Comparison of ENCODE assay signal across 21 mouse cellular contexts in genomic region chr3:99822735-99823134, GRCm38 (mm10).
DNase-seq lines count a peak whose midpoint lies in the region; ATAC-seq and TF ChIP-seq lines count a peak whose summit lies in the region.
"Had no signal": no experiment of that assay in that cellular context is flagged by ENCODE, and none has a peak within 500 bp of the region (broad histone marks: within the 10 kb centered on the region; RNA-seq: fewer than 3 reads in every experiment).

No protein-coding gene starts in this region.

- H3K9ac ChIP-seq in limb, embryonic 14.5 days (ENCODE audit: low read depth, low read length, severe bottlenecking), result no peak overlapping the region
- H3K9ac ChIP-seq: forebrain, embryonic 15.5 days; liver, postnatal 0 days had no signal

- 92% methylated on average over 5 of the region's 5 CpGs for WGBS in heart, embryonic 10.5 days
- 32% methylated on average over 5 of the region's 5 CpGs for WGBS in limb, embryonic 14.5 days
- WGBS in forebrain, embryonic 10.5 days, result 88% methylated on average over 5 of the region's 5 CpGs

- H3K27ac ChIP-seq in heart, embryonic 10.5 days, result 0 out of 2 replicates have a peak overlapping the region, but pooled peaks have one; percentile 30
- 0 out of 2 replicates have a peak overlapping the region, but pooled peaks have one; percentile 0 for H3K27ac ChIP-seq in limb, embryonic 14.5 days (replicated peaks; ENCODE audit: low read depth, low read length)
- no peak overlapping the region for H3K27ac ChIP-seq in forebrain, embryonic 10.5 days
- H3K27ac ChIP-seq: forebrain, embryonic 15.5 days; hindbrain, embryonic 10.5 days; midbrain, embryonic 10.5 days; stomach, postnatal 0 days had no signal

- no peaks in the 10 kb centered on the region for H3K36me3 ChIP-seq in heart, embryonic 10.5 days
- no peaks in the 10 kb centered on the region for H3K36me3 ChIP-seq in limb, embryonic 14.5 days (ENCODE audit: control insufficient read depth, insufficient read depth, low read length)
- H3K36me3 ChIP-seq in forebrain, embryonic 10.5 days (replicated peaks), result no peaks in the 10 kb centered on the region
- H3K36me3 ChIP-seq: forebrain, embryonic 15.5 days; hindbrain, embryonic 10.5 days; midbrain, embryonic 10.5 days had no signal

- H3K4me2 ChIP-seq in limb, embryonic 14.5 days (replicated peaks; ENCODE audit: low read depth, low read length, severe bottlenecking), result no peak overlapping the region
- H3K4me2 ChIP-seq: forebrain, embryonic 15.5 days had no signal

- no peaks in the 10 kb centered on the region for H3K9me3 ChIP-seq in heart, embryonic 10.5 days
- H3K9me3 ChIP-seq in limb, embryonic 14.5 days (ENCODE audit: control insufficient read depth, low read length), result no peaks in the 10 kb centered on the region
- H3K9me3 ChIP-seq in forebrain, embryonic 10.5 days, result no peaks in the 10 kb centered on the region
- H3K9me3 ChIP-seq: forebrain, embryonic 15.5 days; hindbrain, embryonic 10.5 days; midbrain, embryonic 10.5 days had no signal

- peak; percentile 55; the same call in 1 of the 2 replicates for ATAC-seq in limb, embryonic 14.5 days (ENCODE audit: low FRiP score, low read depth)
- ATAC-seq: forebrain, embryonic 15.5 days; liver, postnatal 0 days; Patski had no signal

- peak; percentile 90 for DNase-seq in gastrocnemius, adult 18-20 months (ENCODE audit: low spot score)
- DNase-seq in gastrocnemius, postnatal 4 days (ENCODE audit: low spot score in 2 of 2), result no peak
- DNase-seq in gastrocnemius, postnatal 10 days, result peak; percentile 26
- no peak for DNase-seq in heart, embryonic 10.5 days (ENCODE audit: low spot score)
- no peak for DNase-seq in limb, embryonic 14.5 days (ENCODE audit: low spot score)
- DNase-seq in forebrain, embryonic 10.5 days (ENCODE audit: extremely low spot score, low spot score), result no peak
- DNase-seq in spleen, postnatal 10 days (ENCODE audit: low spot score in 2 of 2), result no peak
- no peak for DNase-seq in frontal cortex, postnatal 14 days (ENCODE audit: low spot score in 2 of 2)
- DNase-seq: adrenal gland, adult 8-10 months; cerebellum, adult 9-11 months; kidney, adult 18-20 months; kidney, postnatal 10 days; layer of hippocampus, postnatal 36 days; liver, postnatal 0 days; lung, postnatal 10 days; thymus, postnatal 25 days had no signal

- no peak overlapping the region for H3K4me3 ChIP-seq in heart, embryonic 10.5 days
- no peak overlapping the region for H3K4me3 ChIP-seq in limb, embryonic 14.5 days (replicated peaks; ENCODE audit: low read length)
- no peak overlapping the region for H3K4me3 ChIP-seq in forebrain, embryonic 10.5 days
- H3K4me3 ChIP-seq: forebrain, embryonic 15.5 days; hindbrain, embryonic 10.5 days; midbrain, embryonic 10.5 days had no signal

- no peak for TF ChIP-seq POLR2A in limb, embryonic 14.5 days (IDR thresholded peaks at IDR 0.05; ENCODE audit: borderline replicate concordance, extremely low read depth, insufficient read depth, insufficient read length)

- peaks cover 15% of the 10 kb centered on the region; the same call in 1 of the 2 replicates for H3K4me1 ChIP-seq in heart, embryonic 10.5 days
- H3K4me1 ChIP-seq in limb, embryonic 14.5 days (ENCODE audit: control insufficient read depth, insufficient read depth, low read length), result peaks cover 6% of the 10 kb centered on the region; the same call in 1 of the 2 replicates
- peaks cover 7% of the 10 kb centered on the region for H3K4me1 ChIP-seq in forebrain, embryonic 10.5 days
- H3K4me1 ChIP-seq: forebrain, embryonic 15.5 days had no signal

- no peaks in the 10 kb centered on the region for H3K27me3 ChIP-seq in heart, embryonic 10.5 days (ENCODE audit: insufficient read depth, poor library complexity, severe bottlenecking)
- H3K27me3 ChIP-seq in limb, embryonic 14.5 days (ENCODE audit: control insufficient read depth, insufficient read depth, low read length), result no peaks in the 10 kb centered on the region
- H3K27me3 ChIP-seq in forebrain, embryonic 10.5 days (ENCODE audit: poor library complexity, severe bottlenecking), result no peaks in the 10 kb centered on the region
- H3K27me3 ChIP-seq: forebrain, embryonic 15.5 days; Patski had no signal

Comparison
In these comparisons a context has a peak if more than half of its experiments do, and no peak if none do; other contexts are left out.
1. DNase-seq: peak in gastrocnemius, adult 18-20 months (single experiment) and gastrocnemius, postnatal 10 days (single experiment); none in gastrocnemius, postnatal 4 days (0 of 2), heart, embryonic 10.5 days (single experiment), limb, embryonic 14.5 days (single experiment), forebrain, embryonic 10.5 days (single experiment), spleen, postnatal 10 days (0 of 2) and frontal cortex, postnatal 14 days (0 of 2).